Mouse (Mus musculus): Measurements from ENCODE around the gene Nlgn1.

- no peak for TF ChIP-seq POLR2A (IDR thresholded peaks at IDR 0.05; ENCODE audit: insufficient read length, low read depth)
- TF ChIP-seq MYOG (IDR thresholded peaks at IDR 0.05; ENCODE audit: control insufficient read depth in 1 of 3, insufficient read depth in 1 of 3, insufficient read length in 2 of 3, low read depth in 2 of 3), result no peak
- no peak for TF ChIP-seq TCF12 (IDR thresholded peaks at IDR 0.05; ENCODE audit: insufficient read depth, poor library complexity, severe bottlenecking)
These were observed 659.5 kb downstream of the Nlgn1 start for GRCm38 (mm10) chr3:25672779-25673178.
